ENCODE assay signal across 8 mouse cellular contexts in the genomic region with DNA sequence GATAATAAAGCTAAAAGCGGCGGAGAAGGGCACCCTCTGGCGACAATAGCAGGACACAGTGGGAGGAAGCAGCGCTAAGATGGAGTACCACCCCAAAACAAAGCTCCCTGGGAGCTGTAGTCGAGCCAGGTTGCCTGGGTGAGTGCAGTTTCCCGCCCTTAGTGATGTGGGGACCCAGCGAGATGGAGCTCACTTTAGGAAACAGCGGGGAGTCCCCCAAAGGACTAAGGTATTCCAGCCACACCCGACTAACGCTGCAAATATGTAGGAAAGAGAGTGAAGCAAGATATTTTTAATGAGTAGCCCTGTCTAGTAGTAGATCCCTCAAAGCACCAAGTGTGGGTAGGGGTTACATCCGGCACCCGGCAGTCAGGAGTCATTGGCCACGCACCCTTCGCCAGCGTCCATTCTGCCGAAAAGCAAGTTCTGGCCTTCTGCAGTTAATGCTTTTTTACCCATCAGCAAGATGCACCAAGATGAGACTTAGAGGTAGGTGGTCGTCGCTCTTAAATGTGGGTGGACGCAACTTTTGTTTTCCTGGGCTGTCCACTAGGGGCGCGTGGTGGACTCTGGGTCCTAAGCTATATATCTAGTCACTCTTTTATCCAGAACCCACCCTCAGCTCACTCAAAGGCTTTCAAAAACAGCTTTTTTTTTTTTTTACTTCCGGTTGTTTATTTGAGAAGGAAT. TPM values are rescaled to one million over a fixed set of nuclear protein-coding genes. Genes with fewer than 3 reads are reported as not detected.
DNase-seq lines count a peak whose midpoint lies in the region; ATAC-seq and TF ChIP-seq lines count a peak whose summit lies in the region.

TSS of gene Ifit2 (plus strand) at position 161 of the 690 bp plus-strand sequence.

- peak within 1 kb of the TSS; percentile 70 for H3K4me3 ChIP-seq in ES-Bruce4 (ENCODE audit: low read depth, low read length)
- peak within 1 kb of the TSS; percentile 43 for H3K4me3 ChIP-seq in forebrain, embryonic 11.5 days (ENCODE audit: low read depth, low read length)
- H3K4me3 ChIP-seq in heart, embryonic 16.5 days (ENCODE audit: low read length) = peak within 1 kb of the TSS; percentile 61
- H3K4me3 ChIP-seq in liver, embryonic 16.5 days (ENCODE audit: low read depth, low read length) = peak within 1 kb of the TSS; percentile 63
- H3K4me3 ChIP-seq in neural tube, embryonic 12.5 days = peak within 1 kb of the TSS; percentile 38
- H3K4me3 ChIP-seq in stomach, postnatal 0 days (ENCODE audit: low read depth, low read length) = peak within 1 kb of the TSS; percentile 48

- peak within 1 kb of the TSS; percentile 61 for H3K4me2 ChIP-seq in forebrain, embryonic 11.5 days (ENCODE audit: low read depth, low read length, severe bottlenecking)
- peak within 1 kb of the TSS; percentile 70 for H3K4me2 ChIP-seq in heart, embryonic 16.5 days (ENCODE audit: low read depth, low read length)
- H3K4me2 ChIP-seq in liver, embryonic 16.5 days (ENCODE audit: low read depth, low read length) = peak within 1 kb of the TSS; percentile 80
- H3K4me2 ChIP-seq in neural tube, embryonic 12.5 days (replicated peaks) = peak within 1 kb of the TSS; percentile 66
- H3K4me2 ChIP-seq in stomach, postnatal 0 days (replicated peaks; ENCODE audit: low read depth) = peak within 1 kb of the TSS; percentile 66

- no peaks in the 10 kb centered on the region for H3K36me3 ChIP-seq in ES-Bruce4 (ENCODE audit: control insufficient read depth, insufficient read depth, low read length, poor library complexity, severe bottlenecking)
- H3K36me3 ChIP-seq in forebrain, embryonic 11.5 days (ENCODE audit: control insufficient read depth, insufficient read depth, low read length) = no peaks in the 10 kb centered on the region
- H3K36me3 ChIP-seq in heart, embryonic 16.5 days (ENCODE audit: control insufficient read depth, insufficient read depth) = no peaks in the 10 kb centered on the region
- H3K36me3 ChIP-seq in liver, embryonic 16.5 days (ENCODE audit: control insufficient read depth, insufficient read depth) = no peaks in the 10 kb centered on the region
- H3K36me3 ChIP-seq in neural tube, embryonic 12.5 days = no peaks in the 10 kb centered on the region
- no peaks in the 10 kb centered on the region for H3K36me3 ChIP-seq in stomach, postnatal 0 days (ENCODE audit: control insufficient read depth, insufficient read depth, low read length)

- no peaks in the 10 kb centered on the region for H3K4me1 ChIP-seq in ES-Bruce4 (ENCODE audit: control insufficient read depth, insufficient read depth, low read length)
- H3K4me1 ChIP-seq in forebrain, embryonic 11.5 days (replicated peaks; ENCODE audit: control insufficient read depth, insufficient read depth, low read length) = no peaks in the 10 kb centered on the region; the same call in 1 of the 2 replicates
- H3K4me1 ChIP-seq in heart, embryonic 16.5 days (ENCODE audit: control insufficient read depth, insufficient read depth, low read length) = peaks cover 14% of the 10 kb centered on the region
- H3K4me1 ChIP-seq in liver, embryonic 16.5 days (ENCODE audit: control insufficient read depth, low read depth, low read length) = peaks cover 9% of the 10 kb centered on the region
- no peaks in the 10 kb centered on the region for H3K4me1 ChIP-seq in neural tube, embryonic 12.5 days
- no peaks in the 10 kb centered on the region for H3K4me1 ChIP-seq in stomach, postnatal 0 days (replicated peaks; ENCODE audit: control insufficient read depth, insufficient read depth)

- no peak for TF ChIP-seq POLR2A in ES-Bruce4 (IDR thresholded peaks at IDR 0.05; ENCODE audit: insufficient read depth, low read length)

- H3K27ac ChIP-seq in ES-Bruce4 (ENCODE audit: insufficient read depth, low read length) = no peak within 1 kb of the TSS
- H3K27ac ChIP-seq in forebrain, embryonic 11.5 days (ENCODE audit: low read depth, low read length) = no peak within 1 kb of the TSS
- H3K27ac ChIP-seq in heart, embryonic 16.5 days (ENCODE audit: low read length) = peak within 1 kb of the TSS; percentile 85
- 0 out of 2 replicates have a peak within 1 kb of the TSS, but pooled peaks have one; percentile 3 for H3K27ac ChIP-seq in liver, embryonic 16.5 days (ENCODE audit: low read length)
- no peak within 1 kb of the TSS for H3K27ac ChIP-seq in neural tube, embryonic 12.5 days
- H3K27ac ChIP-seq in stomach, postnatal 0 days (replicated peaks) = peak within 1 kb of the TSS; percentile 45; the same call in 1 of the 2 replicates

- 0 out of 2 replicates have a peak within 1 kb of the TSS, but pooled peaks have one; percentile 41 for H3K9ac ChIP-seq in ES-Bruce4 (ENCODE audit: low read depth, poor library complexity, severe bottlenecking)
- peak within 1 kb of the TSS; percentile 51 for H3K9ac ChIP-seq in forebrain, embryonic 11.5 days (ENCODE audit: low read length)
- peak within 1 kb of the TSS; percentile 51 for H3K9ac ChIP-seq in heart, embryonic 16.5 days (ENCODE audit: low read length)
- peak within 1 kb of the TSS; percentile 42 for H3K9ac ChIP-seq in liver, embryonic 16.5 days (ENCODE audit: low read depth, low read length)
- peak within 1 kb of the TSS; percentile 26; the same call in 1 of the 2 replicates for H3K9ac ChIP-seq in neural tube, embryonic 12.5 days
- H3K9ac ChIP-seq in stomach, postnatal 0 days (ENCODE audit: low read length) = peak within 1 kb of the TSS; percentile 43; the same call in 1 of the 2 replicates

- no peaks in the 10 kb centered on the region for H3K9me3 ChIP-seq in ES-Bruce4 (replicated peaks; ENCODE audit: control insufficient read depth, insufficient read depth, low read length, poor library complexity, severe bottlenecking)
- no peaks in the 10 kb centered on the region; the same call in 1 of the 2 replicates for H3K9me3 ChIP-seq in forebrain, embryonic 11.5 days (ENCODE audit: control insufficient read depth, low read length)
- no peaks in the 10 kb centered on the region for H3K9me3 ChIP-seq in heart, embryonic 16.5 days (replicated peaks; ENCODE audit: control insufficient read depth, low read length)
- H3K9me3 ChIP-seq in liver, embryonic 16.5 days (replicated peaks; ENCODE audit: control insufficient read depth, low read length) = no peaks in the 10 kb centered on the region
- H3K9me3 ChIP-seq in neural tube, embryonic 12.5 days = no peaks in the 10 kb centered on the region
- H3K9me3 ChIP-seq in stomach, postnatal 0 days (ENCODE audit: control insufficient read depth, low read length) = no peaks in the 10 kb centered on the region

- H3K27me3 ChIP-seq in ES-Bruce4 (ENCODE audit: control insufficient read depth, insufficient read depth, low read length, poor library complexity, severe bottlenecking) = no peaks in the 10 kb centered on the region; the same call in 1 of the 2 replicates
- no peaks in the 10 kb centered on the region for H3K27me3 ChIP-seq in forebrain, embryonic 11.5 days (ENCODE audit: control insufficient read depth, insufficient read depth, low read length)
- H3K27me3 ChIP-seq in heart, embryonic 16.5 days (ENCODE audit: control insufficient read depth, insufficient read depth, low read length) = no peaks in the 10 kb centered on the region
- H3K27me3 ChIP-seq in liver, embryonic 16.5 days (ENCODE audit: control insufficient read depth, insufficient read depth, low read depth, low read length) = no peaks in the 10 kb centered on the region
- H3K27me3 ChIP-seq in neural tube, embryonic 12.5 days (replicated peaks) = no peaks in the 10 kb centered on the region
- no peaks in the 10 kb centered on the region for H3K27me3 ChIP-seq in stomach, postnatal 0 days (ENCODE audit: control insufficient read depth, insufficient read depth, low read length)

- 1% methylated on average over 22 of the region's 22 CpGs for WGBS in forebrain, embryonic 11.5 days
- WGBS in heart, embryonic 16.5 days = 2% methylated on average over 22 of the region's 22 CpGs
- WGBS in liver, embryonic 16.5 days (ENCODE audit: insufficient replicate concordance) = under 1% methylated on average over 22 of the region's 22 CpGs
- 3% methylated on average over 22 of the region's 22 CpGs for WGBS in neural tube, embryonic 12.5 days
- under 1% methylated on average over 22 of the region's 22 CpGs for WGBS in stomach, postnatal 0 days

- peak; percentile 94 for ATAC-seq in forebrain, embryonic 11.5 days (replicated peaks; ENCODE audit: low FRiP score)
- ATAC-seq in heart, embryonic 16.5 days (replicated peaks; ENCODE audit: extremely low read depth, insufficient read depth, low FRiP score) = peak; percentile 89
- ATAC-seq in liver, embryonic 16.5 days (ENCODE audit: low read depth) = peak; percentile 91
- ATAC-seq in neural tube, embryonic 12.5 days (ENCODE audit: low FRiP score, low read depth) = peak; percentile 96
- peak; percentile 87 for ATAC-seq in stomach, postnatal 0 days (ENCODE audit: low FRiP score, low TSS enrichment)

- TF ChIP-seq CTCF in ES-Bruce4 (IDR thresholded peaks at IDR 0.05; ENCODE audit: low read depth, low read length) = peak; percentile 47
- TF ChIP-seq CTCF in stomach, postnatal 0 days (IDR thresholded peaks at IDR 0.05; ENCODE audit: low read depth) = peak; percentile 81

- peak; percentile 72 for DNase-seq in c-Kit-positive CD71-positive TER-119-negative erythroid progenitor cells, embryonic 14.5 days (ENCODE audit: low read depth)
- peak; percentile 83 for DNase-seq in forebrain, embryonic 11.5 days (ENCODE audit: low spot score)
- peak; percentile 83 to 84 for DNase-seq in kidney, postnatal 36 days
- DNase-seq in stomach, postnatal 0 days (ENCODE audit: low spot score) = peak; percentile 57

- no peak for TF ChIP-seq EP300 in ES-Bruce4 (IDR thresholded peaks at IDR 0.05; ENCODE audit: insufficient read depth, low read depth, low read length)
- TF ChIP-seq EP300 in stomach, postnatal 0 days (optimal IDR thresholded peaks at IDR 0.05) = no peak

RNA-seq across cellular contexts. Expression of gene Ifit2, which starts in this region (rescaled TPM):
- 1.9 and 3.2 TPM in 2 replicates for polyA plus RNA-seq in ES-Bruce4 (2011; ENCODE audit: insufficient read depth, insufficient read length, low read depth, missing spikeins)
- polyA plus RNA-seq in forebrain, embryonic 11.5 days (2014; fragmentation: Nextera tagmentation; extraction: Ambion mirVana) = 4.9 and 6.4 TPM in 2 replicates
- polyA plus RNA-seq in heart, embryonic 16.5 days (2015; fragmentation: Nextera tagmentation; extraction: Ambion mirVana) = 9.5 and 10.7 TPM in 2 replicates
- polyA plus RNA-seq in liver, embryonic 16.5 days (2015; fragmentation: Nextera tagmentation; extraction: Ambion mirVana) = 2.8 and 3.2 TPM in 2 replicates
- polyA plus RNA-seq in neural tube, embryonic 12.5 days (2016; fragmentation: Nextera tagmentation; extraction: Ambion mirVana) = 3.5 and 4.5 TPM in 2 replicates
- 2.3 and 2.5 TPM in 2 replicates for polyA plus RNA-seq in stomach, postnatal 0 days (2015; fragmentation: Nextera tagmentation; extraction: Ambion mirVana)

Comparison
In these comparisons a context has a peak if more than half of its experiments do, and no peak if none do; other contexts are left out.
1. H3K27ac ChIP-seq: peak in heart, embryonic 16.5 days (single experiment), liver, embryonic 16.5 days (single experiment) and stomach, postnatal 0 days (single experiment); none in ES-Bruce4 (single experiment), forebrain, embryonic 11.5 days (single experiment) and neural tube, embryonic 12.5 days (single experiment).
2. Peak in every context shown above with its lines, with median percentiles within 50 percentile points of each other: H3K4me3 ChIP-seq, H3K9ac ChIP-seq, DNase-seq, ATAC-seq and H3K4me2 ChIP-seq.